Mouse (Mus musculus) T-helper 2 cell (primary cell): Measurements from ENCODE around the gene Polr2l.

Experiments used
- in situ Hi-C: fragments of 300-600 bp; cut with MboI, MseI; formaldehyde crosslinking; loops from one replicate; pipeline ENCODE4 v1.15.1; 2025; ENCODE audit warnings: high pct_unique_total_duplicates

The Polr2l gene

GRCm38 (mm10) chr7:141468522-141469211, 6.3 kb downstream of the Polr2l start:
- in situ Hi-C loops = no loop called here

GRCm38 (mm10) chr7:141468164-141468521, 6.8 kb downstream of the Polr2l start:
- in situ Hi-C loops = no loop called here

- in situ Hi-C loops = no loop called here
Measured at GRCm38 (mm10) chr7:141467230-141468030, 7.5 kb downstream of the Polr2l start, which contains the start of gene Cd151. Cd151 (plus strand) TSS chr7:141467392.

- in situ Hi-C loops = no loop called here
Measured at GRCm38 (mm10) chr7:141466607-141467148, 8.3 kb downstream of the Polr2l start.

- in situ Hi-C loops = no loop called here
Measured at GRCm38 (mm10) chr7:141466045-141466394, 8.9 kb downstream of the Polr2l start.

GRCm38 (mm10) chr7:141465388-141466044, 9.4 kb downstream of the Polr2l start:
- in situ Hi-C loops = no loop called here

GRCm38 (mm10) chr7:141464603-141465201, 10.2 kb downstream of the Polr2l start:
- in situ Hi-C loops = no loop called here

- in situ Hi-C loops = no loop called here
Measured at GRCm38 (mm10) chr7:141463824-141464602, 10.9 kb downstream of the Polr2l start.

GRCm38 (mm10) chr7:141462333-141462821, 12.6 kb downstream of the Polr2l start:
- in situ Hi-C loops = no loop called here

GRCm38 (mm10) chr7:141461521-141462332, 13.2 kb downstream of the Polr2l start:
- in situ Hi-C loops = no loop called here

- in situ Hi-C loops = no loop called here
Measured at GRCm38 (mm10) chr7:141460391-141461113, 14.4 kb downstream of the Polr2l start, which contains the start of gene Cracr2b. Cracr2b (plus strand) TSS chr7:141461094.

- in situ Hi-C loops = no loop called here
Measured at GRCm38 (mm10) chr7:141460001-141460390, 14.9 kb downstream of the Polr2l start.

GRCm38 (mm10) chr7:141459301-141459711, 15.6 kb downstream of the Polr2l start:
- in situ Hi-C loops = no loop called here

GRCm38 (mm10) chr7:141458661-141459060, 16.3 kb downstream of the Polr2l start:
- in situ Hi-C loops = no loop called here

- in situ Hi-C loops = no loop called here
Measured at GRCm38 (mm10) chr7:141457986-141458660, 16.8 kb downstream of the Polr2l start.

- in situ Hi-C loops = no loop called here
Measured at GRCm38 (mm10) chr7:141457236-141457635, 17.7 kb downstream of the Polr2l start.

- in situ Hi-C loops = no loop called here
Measured at GRCm38 (mm10) chr7:141456739-141457138, 18.2 kb downstream of the Polr2l start.

- in situ Hi-C loops = no loop called here
Measured at GRCm38 (mm10) chr7:141455610-141456314, 19.2 kb downstream of the Polr2l start.
